Mouse (Mus musculus) left cerebral cortex, adult 9 months (tissue): ENCODE results near the gene Gm10668.
"Not testable (repeated sequence)": the region's sequence is repeated elsewhere in the genome, so short reads cannot be mapped to it uniquely, and the experiment has no call there.

ENCODE experiments used
- DNase-seq, 2 experiments: peaks; one replicate each; pipeline ENCODE4 v3.0.0; 2022; ENCODE audit warnings: low spot score in 2 of 2

The Gm10668 gene

DNA sequence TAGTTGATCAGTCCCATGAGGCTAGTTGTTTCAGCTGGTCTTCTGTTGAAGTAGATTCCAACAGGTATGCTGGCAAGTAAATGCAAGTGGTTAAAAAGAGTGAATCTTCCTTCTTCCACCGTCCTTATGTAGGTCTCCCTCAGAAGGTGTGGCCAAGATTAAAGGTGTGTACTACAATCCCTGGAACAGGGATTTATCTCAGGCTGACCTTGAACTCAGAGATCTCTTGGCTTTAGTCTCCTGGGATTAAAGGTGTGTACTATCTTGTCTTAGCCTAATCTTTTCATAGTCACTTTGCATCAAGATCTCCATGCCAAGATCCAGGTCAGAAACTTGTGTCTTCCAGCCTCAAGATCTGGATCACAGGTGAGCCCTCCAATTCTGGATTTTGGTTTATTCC lies at the start of gene Gm10668:
TSS of gene Gm10668 (minus strand) at position 101 of the 400 bp plus-strand sequence.
- not testable (repeated sequence) for DNase-seq

DNA sequence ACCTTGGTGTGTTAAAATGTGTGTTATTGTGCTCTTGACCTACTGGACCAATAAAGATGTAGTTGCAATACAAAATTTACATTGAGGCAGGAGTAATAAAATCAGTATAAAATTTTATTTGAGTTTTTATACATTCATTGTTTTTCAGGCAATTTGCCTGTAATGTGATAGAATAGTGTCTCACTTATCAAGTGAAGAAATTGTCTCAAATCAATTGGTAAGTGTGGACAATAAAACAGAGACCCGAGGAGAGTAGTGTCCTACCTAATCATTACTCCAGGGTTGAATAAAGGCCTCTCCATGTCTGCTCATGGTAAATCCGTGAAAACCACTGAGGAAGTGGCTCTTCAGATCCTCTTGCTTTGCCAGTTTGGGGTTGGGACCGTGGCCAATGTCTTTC lies 40.5 kb upstream of the Gm10668 start, which contains the start of gene Vmn1r112:
TSS of gene Vmn1r112 (plus strand) at position 301 of the 400 bp plus-strand sequence.
- DNase-seq, result not testable (repeated sequence)

DNA sequence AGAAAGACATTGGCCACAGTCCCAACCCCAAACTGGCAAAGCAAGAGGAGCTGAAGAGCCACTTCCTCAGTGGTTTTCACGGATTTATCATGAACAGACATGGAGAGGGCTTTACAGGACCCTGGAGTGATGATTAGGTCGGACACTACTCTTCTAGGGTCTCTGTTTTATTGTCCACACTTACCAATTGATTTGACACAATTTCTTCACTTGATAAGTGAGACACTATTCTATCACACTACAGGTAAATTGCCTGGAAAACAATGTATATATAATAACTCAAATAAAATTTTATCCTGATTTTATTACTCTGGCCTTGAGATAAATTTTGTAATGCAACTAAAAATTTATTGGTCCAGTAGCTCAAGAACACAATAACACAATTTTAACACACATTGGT lies 27.3 kb downstream of the Gm10668 start, which contains the start of gene Vmn1r111:
TSS of gene Vmn1r111 (minus strand) at position 101 of the 400 bp plus-strand sequence.
- not testable (repeated sequence) for DNase-seq
